Mouse (Mus musculus): ENCODE data around the gene Cmtm6. TPM values are rescaled to one million over a fixed set of nuclear protein-coding genes. Genes with fewer than 3 reads are reported as not detected.

Cmtm6 gene
- polyA plus RNA-seq, 1 experiment = 36.7 TPM

- 79% methylated on average over 2 of the region's 2 CpGs for WGBS
- peaks cover 6% of the 10 kb centered on the region; the same call in 1 of the 2 replicates for H3K4me1 ChIP-seq (ENCODE audit: control insufficient read depth, insufficient read depth, insufficient read length)
- no peaks in the 10 kb centered on the region for H3K27me3 ChIP-seq (ENCODE audit: control insufficient read depth, insufficient read depth, low read length)
- H3K27ac ChIP-seq (ENCODE audit: insufficient read depth, low read length) = no peak overlapping the region
- no peak for DNase-seq (ENCODE audit: low read depth in 1 of 2, low spot score in 2 of 2)
- no peak for TF ChIP-seq CTCF (IDR thresholded peaks at IDR 0.05; ENCODE audit: extremely low read depth, insufficient read depth, insufficient read length, insufficient replicate concordance)
- no peak for TF ChIP-seq POLR2A (IDR thresholded peaks at IDR 0.05; ENCODE audit: low read depth, low read length)
- peaks cover 13% of the 10 kb centered on the region for H3K36me3 ChIP-seq (ENCODE audit: control insufficient read depth, insufficient read depth, low read length)
- H3K4me3 ChIP-seq (ENCODE audit: extremely low read depth, insufficient read depth, insufficient read length) = no peak overlapping the region
Measured at GRCm38 (mm10) chr9:114767507-114767906, 36.6 kb downstream of the Cmtm6 start.

- 68% methylated on average over 10 of the region's 10 CpGs for WGBS
Measured at GRCm38 (mm10) chr9:114768066-114768465, 37.1 kb downstream of the Cmtm6 start.

DNA sequence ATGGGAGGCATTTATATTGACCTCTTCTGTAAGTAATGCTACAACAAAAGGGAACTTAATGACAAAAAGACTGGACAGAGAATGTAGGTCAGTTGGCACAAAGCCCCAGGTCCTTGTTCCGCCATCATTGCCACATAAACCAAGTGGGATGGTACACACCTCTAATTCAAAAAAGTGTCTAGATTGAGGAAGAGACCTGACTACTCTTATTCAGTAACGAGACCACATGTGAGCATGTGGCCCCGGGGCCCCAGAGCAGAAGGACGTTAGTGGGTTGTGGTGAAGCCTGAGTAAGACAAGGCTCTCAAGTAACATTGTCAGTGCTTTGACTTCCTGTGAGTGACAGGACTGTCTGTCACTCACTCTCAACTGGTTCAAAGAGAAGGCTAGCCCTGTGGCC, 39.3 kb downstream of the Cmtm6 start:
- Histone ChIP-seq H3K36me3 (ENCODE audit: control insufficient read depth, insufficient read depth, low read length) (peaks cover 10% of the 10 kb centered on the region), H3K27me3 (ENCODE audit: control insufficient read depth, insufficient read depth, low read length) (no peaks in the 10 kb centered on the region), H3K27ac (ENCODE audit: insufficient read depth, low read length) (no peak overlapping the region; the same call in 1 of the 2 replicates), H3K4me3 (ENCODE audit: extremely low read depth, insufficient read depth, insufficient read length) (no peak overlapping the region), H3K4me1 (ENCODE audit: control insufficient read depth, insufficient read depth, insufficient read length) (peaks cover 12% of the 10 kb centered on the region)
- peak in 1 of 2 experiments; percentile 23 for DNase-seq (ENCODE audit: low read depth in 1 of 2, low spot score in 2 of 2)
- 29% methylated on average over 4 of the region's 4 CpGs for WGBS
- TF ChIP-seq CTCF (IDR thresholded peaks at IDR 0.05; ENCODE audit: extremely low read depth, insufficient read depth, insufficient read length, insufficient replicate concordance) (no peak), POLR2A (IDR thresholded peaks at IDR 0.05; ENCODE audit: low read depth, low read length) (no peak)

More at GRCm38 (mm10) chr9:114768066-114768465, 37.1 kb downstream of the Cmtm6 start:
- TF ChIP-seq POLR2A (IDR thresholded peaks at IDR 0.05; ENCODE audit: low read depth, low read length) = no peak
- TF ChIP-seq CTCF (IDR thresholded peaks at IDR 0.05; ENCODE audit: extremely low read depth, insufficient read depth, insufficient read length, insufficient replicate concordance) = no peak
- Histone ChIP-seq H3K4me3 (ENCODE audit: extremely low read depth, insufficient read depth, insufficient read length) (no peak overlapping the region), H3K36me3 (ENCODE audit: control insufficient read depth, insufficient read depth, low read length) (peaks cover 10% of the 10 kb centered on the region), H3K27me3 (ENCODE audit: control insufficient read depth, insufficient read depth, low read length) (no peaks in the 10 kb centered on the region), H3K27ac (ENCODE audit: insufficient read depth, low read length) (no peak overlapping the region), H3K4me1 (ENCODE audit: control insufficient read depth, insufficient read depth, insufficient read length) (peaks cover 6% of the 10 kb centered on the region; the same call in 1 of the 2 replicates)
- DNase-seq (ENCODE audit: low read depth in 1 of 2, low spot score in 2 of 2) = no peak

GRCm38 (mm10) chr9:114771565-114771964, 40.6 kb downstream of the Cmtm6 start:
- TF ChIP-seq CTCF (IDR thresholded peaks at IDR 0.05; ENCODE audit: extremely low read depth, insufficient read depth, insufficient read length, insufficient replicate concordance) = no peak
- no peak for TF ChIP-seq POLR2A (IDR thresholded peaks at IDR 0.05; ENCODE audit: low read depth, low read length)
- no peak for DNase-seq (ENCODE audit: low read depth in 1 of 2, low spot score in 2 of 2)
- no peak overlapping the region for H3K4me3 ChIP-seq (ENCODE audit: extremely low read depth, insufficient read depth, insufficient read length)
- no peaks in the 10 kb centered on the region for H3K27me3 ChIP-seq (ENCODE audit: control insufficient read depth, insufficient read depth, low read length)
- H3K27ac ChIP-seq (ENCODE audit: insufficient read depth, low read length) = no peak overlapping the region
- 76% methylated on average over 7 of the region's 7 CpGs for WGBS
- peaks cover 9% of the 10 kb centered on the region for H3K36me3 ChIP-seq (ENCODE audit: control insufficient read depth, insufficient read depth, low read length)
- peaks cover 23% of the 10 kb centered on the region for H3K4me1 ChIP-seq (ENCODE audit: control insufficient read depth, insufficient read depth, insufficient read length)

DNA sequence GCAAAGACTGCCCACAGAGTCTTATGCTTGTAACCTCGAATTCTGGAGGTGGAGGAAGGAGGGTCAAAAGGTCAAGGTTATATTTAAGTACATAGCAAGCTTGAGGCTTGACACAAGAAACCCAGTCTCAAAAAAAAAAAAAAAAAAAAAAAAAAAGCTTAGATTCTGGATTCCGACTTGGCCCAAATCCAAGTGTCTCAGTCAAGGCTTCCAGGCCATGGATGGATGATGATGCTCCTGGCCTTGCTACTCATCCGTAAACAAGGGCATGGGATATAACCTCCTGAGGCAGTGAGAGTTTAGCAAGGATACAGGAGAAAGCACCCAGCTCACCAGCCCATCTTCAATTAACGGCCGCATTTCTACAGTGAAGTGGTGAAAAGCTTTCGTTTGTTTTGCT, 43.7 kb downstream of the Cmtm6 start:
- no peak overlapping the region for H3K27ac ChIP-seq (ENCODE audit: insufficient read depth, low read length)
- no peak for DNase-seq (ENCODE audit: low read depth in 1 of 2, low spot score in 2 of 2)
- H3K36me3 ChIP-seq (ENCODE audit: control insufficient read depth, insufficient read depth, low read length) = peaks cover 7% of the 10 kb centered on the region
- 33% methylated on average over 6 of the region's 6 CpGs for WGBS
- peaks cover 39% of the 10 kb centered on the region for H3K4me1 ChIP-seq (ENCODE audit: control insufficient read depth, insufficient read depth, insufficient read length)
- no peak overlapping the region for H3K4me3 ChIP-seq (ENCODE audit: extremely low read depth, insufficient read depth, insufficient read length)
- H3K27me3 ChIP-seq (ENCODE audit: control insufficient read depth, insufficient read depth, low read length) = no peaks in the 10 kb centered on the region
- TF ChIP-seq CTCF (IDR thresholded peaks at IDR 0.05; ENCODE audit: extremely low read depth, insufficient read depth, insufficient read length, insufficient replicate concordance) (no peak), POLR2A (IDR thresholded peaks at IDR 0.05; ENCODE audit: low read depth, low read length) (no peak)

GRCm38 (mm10) chr9:114775272-114775671, 44.4 kb downstream of the Cmtm6 start:
- DNase-seq (ENCODE audit: low read depth in 1 of 2, low spot score in 2 of 2) = peak in 1 of 2 experiments; percentile 32
- 9% methylated on average over 4 of the region's 4 CpGs for WGBS
- H3K27ac ChIP-seq (ENCODE audit: insufficient read depth, low read length) = peak overlapping the region; percentile 51
- no peaks in the 10 kb centered on the region for H3K27me3 ChIP-seq (ENCODE audit: control insufficient read depth, insufficient read depth, low read length)
- peaks cover 42% of the 10 kb centered on the region for H3K4me1 ChIP-seq (ENCODE audit: control insufficient read depth, insufficient read depth, insufficient read length)
- H3K4me3 ChIP-seq (ENCODE audit: extremely low read depth, insufficient read depth, insufficient read length) = 0 out of 2 replicates have a peak overlapping the region, but pooled peaks have one; percentile 4
- TF ChIP-seq CTCF (IDR thresholded peaks at IDR 0.05; ENCODE audit: extremely low read depth, insufficient read depth, insufficient read length, insufficient replicate concordance) (no peak), POLR2A (IDR thresholded peaks at IDR 0.05; ENCODE audit: low read depth, low read length) (no peak)
- peaks cover 7% of the 10 kb centered on the region for H3K36me3 ChIP-seq (ENCODE audit: control insufficient read depth, insufficient read depth, low read length)

DNA sequence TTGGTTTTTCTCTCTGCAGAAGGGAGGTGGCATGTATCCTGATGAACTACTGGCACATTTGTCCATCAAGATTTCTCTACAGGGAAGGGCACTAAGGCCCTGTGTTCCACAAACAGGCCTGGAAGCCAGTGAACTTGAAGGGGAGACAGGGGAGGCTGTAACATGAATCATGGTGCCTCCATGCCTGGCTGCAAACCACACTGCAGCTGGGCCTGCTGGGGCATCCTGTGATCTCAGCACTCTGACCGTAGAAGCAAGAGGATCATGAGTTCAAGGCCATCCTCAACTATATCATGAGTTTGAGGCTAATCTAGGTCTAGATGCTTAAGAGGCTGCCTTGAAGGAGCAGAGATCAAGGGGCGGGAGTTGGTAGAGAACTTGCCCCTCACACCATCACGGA, 45.4 kb downstream of the Cmtm6 start:
- H3K4me1 ChIP-seq (ENCODE audit: control insufficient read depth, insufficient read depth, insufficient read length) = peaks cover 38% of the 10 kb centered on the region
- DNase-seq (ENCODE audit: low read depth in 1 of 2, low spot score in 2 of 2) = no peak
- H3K4me3 ChIP-seq (ENCODE audit: extremely low read depth, insufficient read depth, insufficient read length) = no peak overlapping the region

More for the DNA sequence above, 45.4 kb downstream of the Cmtm6 start:
- Histone ChIP-seq H3K27ac (ENCODE audit: insufficient read depth, low read length) (no peak overlapping the region), H3K36me3 (ENCODE audit: control insufficient read depth, insufficient read depth, low read length) (peaks cover 7% of the 10 kb centered on the region), H3K27me3 (ENCODE audit: control insufficient read depth, insufficient read depth, low read length) (no peaks in the 10 kb centered on the region)
- TF ChIP-seq POLR2A (IDR thresholded peaks at IDR 0.05; ENCODE audit: low read depth, low read length) = no peak
- TF ChIP-seq CTCF (IDR thresholded peaks at IDR 0.05; ENCODE audit: extremely low read depth, insufficient read depth, insufficient read length, insufficient replicate concordance) = no peak
- 37% methylated on average over 3 of the region's 3 CpGs for WGBS
